ENCODE assay signal across 9 mouse cellular contexts in the genomic region with DNA sequence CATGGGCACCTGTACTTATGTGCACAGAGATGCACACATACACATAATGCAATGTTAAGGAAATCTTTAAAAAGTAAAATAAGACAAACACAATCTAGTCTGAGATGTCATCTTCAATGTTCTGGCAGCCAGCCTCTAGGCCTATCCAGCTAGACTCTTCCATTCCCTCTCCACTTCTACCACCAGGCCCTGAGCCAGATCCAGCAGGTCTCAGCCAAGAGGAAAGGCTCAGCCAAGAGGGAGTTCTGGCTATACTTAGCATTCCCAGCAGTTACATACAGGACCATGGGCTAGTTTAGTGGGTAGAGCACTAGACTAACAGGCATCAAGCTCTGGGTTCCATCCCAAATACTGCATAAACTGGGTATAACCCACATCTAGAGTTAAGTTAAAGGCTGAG. TPM values are rescaled to one million over a fixed set of nuclear protein-coding genes. Genes with fewer than 3 reads are reported as not detected.
A peak's percentile ranks its signal among the peaks of the same experiment; 100 is the strongest.
DNase-seq lines count a peak whose midpoint lies in the region; ATAC-seq and TF ChIP-seq lines count a peak whose summit lies in the region.
"Had no signal": no experiment of that assay in that cellular context is flagged by ENCODE, and none has a peak within 500 bp of the region (broad histone marks: within the 10 kb centered on the region; RNA-seq: fewer than 3 reads in every experiment).

No protein-coding gene starts in this region.

- intact Hi-C loops in heart, postnatal 14 days (cut with DNase I), result no loop called here

- TF ChIP-seq EP300 in lung, postnatal 0 days (IDR thresholded peaks at IDR 0.05), result no peak

- no peak overlapping the region for H3K4me2 ChIP-seq in lung, postnatal 0 days (replicated peaks; ENCODE audit: low read depth, low read length)
- H3K4me2 ChIP-seq in midbrain, embryonic 16.5 days (ENCODE audit: low read length), result no peak overlapping the region

- H3K4me1 ChIP-seq in lung, postnatal 0 days (ENCODE audit: insufficient read depth, low read depth, low read length), result peaks cover 13% of the 10 kb centered on the region; the same call in 1 of the 2 replicates
- H3K4me1 ChIP-seq in midbrain, embryonic 16.5 days (ENCODE audit: control insufficient read depth, insufficient read depth, low read length), result peaks cover 2% of the 10 kb centered on the region; the same call in 1 of the 2 replicates

- H3K9ac ChIP-seq in lung, postnatal 0 days (replicated peaks; ENCODE audit: low read depth), result no peak overlapping the region
- no peak overlapping the region for H3K9ac ChIP-seq in midbrain, embryonic 16.5 days (ENCODE audit: low read depth, low read length)

- no peak for TF ChIP-seq CTCF in lung, postnatal 0 days (IDR thresholded peaks at IDR 0.05)

- peak; percentile 65 for DNase-seq in adrenal gland, adult 2 months
- DNase-seq in adrenal gland, postnatal 4 days (ENCODE audit: low spot score in 2 of 2), result no peak
- peak; percentile 25 for DNase-seq in urinary bladder, postnatal 10 days (ENCODE audit: low spot score)
- no peak for DNase-seq in urinary bladder, adult 18-20 months (ENCODE audit: low spot score in 2 of 2)
- peak; percentile 75 to 89 for DNase-seq in heart, postnatal 14 days
- DNase-seq in lung, postnatal 0 days (ENCODE audit: low spot score), result peak; percentile 64
- no peak for DNase-seq in spleen, adult 18-20 months

- H3K4me3 ChIP-seq in lung, postnatal 0 days (ENCODE audit: low read depth, low read length), result no peak overlapping the region
- H3K4me3 ChIP-seq in midbrain, embryonic 16.5 days (ENCODE audit: low read depth, low read length), result no peak overlapping the region
- H3K4me3 ChIP-seq: megakaryocyte, embryonic 14.5 days had no signal

- H3K36me3 ChIP-seq in lung, postnatal 0 days (ENCODE audit: insufficient read depth, low read length), result no peaks in the 10 kb centered on the region
- no peaks in the 10 kb centered on the region for H3K36me3 ChIP-seq in midbrain, embryonic 16.5 days (ENCODE audit: control insufficient read depth, insufficient read depth, low read length)

- H3K27me3 ChIP-seq in lung, postnatal 0 days (replicated peaks; ENCODE audit: insufficient read depth, low read length), result no peaks in the 10 kb centered on the region
- H3K27me3 ChIP-seq in midbrain, embryonic 16.5 days (ENCODE audit: control insufficient read depth, insufficient read depth, low read depth, low read length), result no peaks in the 10 kb centered on the region
- H3K27me3 ChIP-seq: megakaryocyte, embryonic 14.5 days had no signal

- peak; percentile 62 for ATAC-seq in lung, postnatal 0 days
- no peak for ATAC-seq in midbrain, embryonic 16.5 days

- no peaks in the 10 kb centered on the region for H3K9me3 ChIP-seq in lung, postnatal 0 days (ENCODE audit: low read length)
- no peaks in the 10 kb centered on the region for H3K9me3 ChIP-seq in midbrain, embryonic 16.5 days (replicated peaks; ENCODE audit: control insufficient read depth, low read length, poor library complexity, severe bottlenecking)
- H3K9me3 ChIP-seq: megakaryocyte, embryonic 14.5 days had no signal

- no peak overlapping the region for H3K27ac ChIP-seq in lung, postnatal 0 days (ENCODE audit: low read length)
- H3K27ac ChIP-seq in midbrain, embryonic 16.5 days (ENCODE audit: low read length), result no peak overlapping the region

RNA-seq across cellular contexts. Expression of a gene that starts 26.3 kb away (rescaled TPM):
- total RNA-seq in adrenal gland, adult 2 months (2021), result 100 to 1,000 TPM; 101 to 105 TPM
- polyA plus RNA-seq in adrenal gland, adult 2 months (2012; rRNA removed), result 46.2 and 52.3 TPM in 2 replicates
- total RNA-seq in adrenal gland, postnatal 4 days (2021), result 100 to 1,000 TPM; 109 to 111 TPM
- 100 to 1,000 TPM; 106 to 108 TPM for total RNA-seq in heart, postnatal 14 days (2021)
- polyA plus RNA-seq in lung, postnatal 0 days (2015; fragmentation: Nextera tagmentation; extraction: Ambion mirVana), result 68.5 and 74.0 TPM in 2 replicates
- polyA plus RNA-seq in midbrain, embryonic 16.5 days (2015; fragmentation: Nextera tagmentation; extraction: Ambion mirVana), result 109 and 117 TPM in 2 replicates

Comparison
In these comparisons a context has a peak if more than half of its experiments do, and no peak if none do; other contexts are left out.
1. DNase-seq: peak in adrenal gland, adult 2 months (single experiment), urinary bladder, postnatal 10 days (single experiment), heart, postnatal 14 days (2 of 2) and lung, postnatal 0 days (single experiment); none in adrenal gland, postnatal 4 days (0 of 2), urinary bladder, adult 18-20 months (0 of 2) and spleen, adult 18-20 months (0 of 2).